Mouse (Mus musculus) cerebral cortex, adult 2 months (tissue): Measurements from ENCODE around the gene Carmil2.

Experiments
- WGBS: fragments of 180-500 bp; shearing (Covaris S2); methylation state at CpG from one replicate; pipeline ENCODE4 v1.1.7; 2018; 5-methylcytosine and 5-hydroxymethylcytosine counted together

Gene Carmil2

DNA sequence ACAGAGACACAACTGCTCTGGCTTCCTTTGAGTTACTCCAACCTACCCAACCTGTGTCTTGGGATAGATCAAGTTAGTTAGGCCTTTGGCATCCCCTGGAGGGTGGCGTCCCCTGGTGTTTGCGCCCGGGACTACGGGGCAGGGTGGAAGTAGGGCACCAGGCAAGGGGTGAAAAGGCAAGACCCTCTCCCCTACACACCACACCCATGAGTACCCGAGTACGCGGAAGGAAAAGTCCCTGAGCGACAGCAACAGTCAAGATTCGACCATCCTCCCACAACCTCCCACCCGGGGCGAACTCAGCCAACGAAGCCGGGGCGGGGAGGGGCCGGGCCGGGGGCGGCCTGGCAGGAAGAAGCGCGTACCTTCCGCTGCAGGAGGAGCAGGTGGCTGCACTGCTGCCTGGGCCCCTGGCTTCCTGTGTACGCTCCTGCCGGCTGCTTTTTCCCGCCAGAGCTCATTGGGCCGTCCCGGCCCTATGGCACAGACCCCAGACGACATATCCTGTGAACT, at the start of gene Carmil2:
TSS of gene Carmil2 (plus strand) at position 479 of the 513 bp plus-strand sequence.
- 8% methylated on average over 26 of the region's 26 CpGs for WGBS

DNA sequence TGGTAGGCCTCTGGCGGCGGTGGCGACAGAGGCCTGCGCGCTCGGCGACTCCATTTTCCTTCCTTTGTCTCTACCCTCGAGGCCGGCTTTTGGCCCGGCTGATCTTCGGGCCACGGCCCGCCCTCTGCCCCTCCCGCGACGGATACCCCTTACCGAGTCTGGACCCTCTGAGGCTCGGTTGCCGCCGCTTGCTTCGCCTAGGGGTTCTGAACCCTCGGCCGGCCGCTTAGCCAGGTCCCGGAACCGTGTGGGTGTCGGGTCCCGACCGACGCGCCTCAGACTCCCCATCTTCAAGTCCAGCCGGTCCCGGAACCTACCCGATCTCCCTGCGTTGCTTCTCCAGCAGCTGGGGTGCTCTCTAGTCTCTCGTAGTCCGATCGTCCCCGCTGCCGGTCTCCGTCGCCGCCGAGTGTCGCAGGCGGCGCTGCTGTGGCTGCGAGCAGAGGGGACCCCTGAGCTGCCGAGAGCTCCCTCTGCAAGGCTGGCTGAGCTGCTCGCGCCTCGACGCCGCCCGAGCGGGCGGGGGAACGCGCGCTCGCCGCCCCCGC, 49.0 kb upstream of the Carmil2 start, which contains the start of gene Agrp:
TSS of gene Agrp (minus strand) at position 431 of the 548 bp plus-strand sequence.
- under 1% methylated on average over 63 of the region's 63 CpGs for WGBS

DNA sequence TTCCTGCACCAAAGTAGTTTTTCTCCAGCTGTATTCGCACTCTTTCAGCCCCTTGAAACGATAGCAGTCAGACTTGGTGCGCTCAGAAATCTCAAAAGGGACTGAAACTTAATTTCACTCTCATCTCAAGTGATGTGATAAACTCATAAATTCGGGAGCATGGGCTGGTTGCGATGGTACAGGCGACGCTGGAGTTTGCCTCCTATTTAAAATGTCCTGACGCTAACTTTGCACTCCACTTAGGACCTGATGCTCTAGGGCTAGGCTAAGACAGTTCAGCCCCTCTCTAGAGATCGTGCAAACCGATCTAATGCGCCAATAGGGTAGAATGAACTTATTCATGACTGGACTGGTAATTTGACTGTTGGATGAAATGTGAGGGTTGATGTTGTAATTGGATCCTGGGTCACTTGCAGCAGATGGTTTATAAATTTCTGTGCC, 48.5 kb upstream of the Carmil2 start:
- under 1% methylated on average over 11 of the region's 11 CpGs for WGBS

DNA sequence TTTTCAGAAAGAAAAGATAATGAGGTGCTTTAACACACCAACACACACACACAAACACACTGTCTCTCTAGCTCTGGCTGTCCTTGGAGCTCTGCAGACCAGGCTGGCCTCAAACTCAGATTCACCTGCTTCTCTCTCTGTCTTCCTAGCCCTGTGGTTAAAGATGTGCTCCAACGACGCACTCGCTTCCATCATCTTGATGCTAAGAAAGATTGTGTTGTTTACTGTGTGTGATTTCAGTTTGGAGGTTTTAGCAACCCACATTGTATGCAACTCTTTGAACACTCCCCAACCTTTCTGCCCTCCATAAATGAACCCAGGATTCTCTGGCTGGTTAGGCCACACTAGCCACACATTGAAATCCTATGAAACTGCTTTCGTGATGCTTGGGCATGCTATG, 47.6 kb upstream of the Carmil2 start:
- 74% methylated on average over 4 of the region's 4 CpGs for WGBS

DNA sequence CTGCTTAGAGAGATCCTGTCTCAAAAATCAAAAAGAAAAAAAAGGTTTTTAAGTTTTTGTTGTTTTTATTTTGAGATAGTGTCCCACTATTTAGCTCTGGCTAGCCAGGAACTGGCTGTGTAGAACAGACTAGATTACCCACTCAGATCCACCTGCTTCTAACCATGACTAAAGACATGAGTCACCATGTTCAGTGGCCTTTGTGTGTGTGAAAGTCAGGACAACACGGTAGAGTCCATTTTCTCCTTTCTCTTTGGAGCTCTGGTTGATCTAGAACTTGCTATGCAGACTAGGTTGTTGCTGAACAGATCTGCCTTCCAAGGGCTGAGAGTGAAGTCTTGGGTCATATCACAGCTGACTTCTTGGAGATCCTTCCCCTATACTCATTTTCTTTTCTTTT, 46.2 kb upstream of the Carmil2 start:
- WGBS = 43% methylated on average over 1 of the region's 1 CpGs

DNA sequence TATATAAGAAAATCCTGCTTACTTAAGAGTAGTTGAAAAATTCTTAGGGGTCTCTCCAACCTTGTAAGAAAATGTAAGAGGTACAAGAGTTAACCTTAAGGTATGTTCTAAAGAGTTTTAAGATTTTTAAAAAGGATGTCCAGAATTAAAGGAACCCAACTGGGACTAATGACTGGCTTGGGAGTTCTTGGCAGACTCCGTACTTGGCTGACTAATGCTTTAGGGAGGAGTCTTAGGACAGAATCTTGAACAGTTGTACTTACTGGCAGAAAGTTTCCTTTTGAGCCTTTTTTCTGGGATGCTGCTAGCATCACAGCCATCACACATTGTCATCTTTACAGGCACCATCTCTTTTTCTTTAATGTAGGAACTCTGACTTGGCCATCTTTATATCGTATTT, 45.6 kb upstream of the Carmil2 start:
- 37% methylated on average over 2 of the region's 2 CpGs for WGBS

DNA sequence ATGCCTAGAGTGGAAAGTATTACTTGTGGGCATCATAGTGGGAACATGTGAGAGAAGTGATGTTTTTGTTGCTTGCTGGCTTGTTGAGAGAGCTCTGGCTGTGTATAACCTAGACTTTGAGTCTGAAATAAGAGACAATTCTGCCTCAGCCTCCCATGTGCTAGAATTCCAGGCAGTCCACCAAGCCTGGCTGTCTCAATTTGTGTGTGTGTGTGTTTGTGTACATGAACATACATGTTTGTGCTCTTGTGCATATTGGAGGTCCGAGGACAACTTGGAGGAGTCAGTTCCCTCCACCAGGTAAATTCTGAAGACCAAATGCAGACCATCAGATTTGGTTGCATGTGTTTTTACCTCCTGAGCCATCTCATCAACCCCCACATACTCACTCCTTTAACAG, 40.9 kb upstream of the Carmil2 start:
- 92% methylated on average over 1 of the region's 1 CpGs for WGBS

DNA sequence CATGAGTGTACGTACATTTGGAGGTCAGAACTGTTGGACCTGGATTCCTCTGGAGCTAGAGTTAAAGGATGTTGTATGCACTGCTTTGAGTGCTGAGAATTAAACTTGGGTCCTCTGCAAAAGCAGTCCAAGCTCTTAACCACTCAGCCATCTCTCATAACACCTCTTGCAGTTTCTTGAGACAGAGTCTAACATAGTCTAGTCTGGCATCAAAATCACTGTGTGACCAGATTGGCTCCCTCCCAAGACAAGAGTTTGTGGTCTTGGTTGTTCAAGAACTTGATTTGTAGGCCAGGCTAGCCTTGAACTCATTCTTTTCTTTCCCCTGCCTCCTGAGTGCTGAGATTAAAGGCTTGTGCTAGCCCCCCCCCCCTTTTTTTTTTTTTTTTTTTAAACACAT, 37.1 kb upstream of the Carmil2 start:
- WGBS = 100% methylated on average over 1 of the region's 1 CpGs

DNA sequence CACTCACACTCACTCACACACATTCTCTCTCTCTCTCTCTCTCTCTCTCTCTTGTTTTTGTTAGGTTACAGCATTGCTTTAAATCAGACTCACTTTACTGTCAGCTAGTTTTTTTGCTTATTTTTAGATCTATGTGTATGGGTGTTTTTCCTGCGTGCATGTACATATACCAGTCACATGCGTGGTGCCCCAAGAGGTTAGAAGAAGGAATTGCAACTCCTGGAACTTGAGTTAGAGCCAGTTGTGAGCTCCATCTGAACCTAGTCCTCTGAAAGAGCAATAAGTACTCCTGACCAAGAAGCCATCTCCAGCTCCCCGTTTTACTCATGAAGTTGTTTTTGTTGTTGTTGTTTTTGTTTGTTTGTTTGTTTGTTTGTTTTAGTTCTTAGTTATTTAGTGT, 24.9 kb upstream of the Carmil2 start:
- 53% methylated on average over 3 of the region's 3 CpGs for WGBS

DNA sequence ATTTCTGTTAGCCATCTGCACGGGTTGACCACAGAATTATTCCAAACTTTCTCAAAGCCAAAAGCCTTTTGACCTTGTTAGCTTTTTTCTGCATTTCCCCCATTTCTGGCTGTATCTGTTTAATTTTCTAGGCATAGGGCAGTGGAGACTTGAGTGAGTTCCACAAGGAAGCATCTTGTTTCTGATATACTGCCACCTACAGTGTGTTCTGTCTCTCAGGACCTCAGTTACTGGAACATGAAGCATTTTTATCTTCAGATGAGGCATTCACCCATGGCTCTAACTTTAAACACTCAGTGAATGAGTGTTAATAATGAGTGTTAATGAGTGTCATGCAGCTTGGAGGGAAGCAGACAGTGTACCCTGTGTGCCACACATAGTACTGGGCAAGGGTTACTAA, 8.2 kb upstream of the Carmil2 start:
- 78% methylated on average over 1 of the region's 1 CpGs for WGBS

DNA sequence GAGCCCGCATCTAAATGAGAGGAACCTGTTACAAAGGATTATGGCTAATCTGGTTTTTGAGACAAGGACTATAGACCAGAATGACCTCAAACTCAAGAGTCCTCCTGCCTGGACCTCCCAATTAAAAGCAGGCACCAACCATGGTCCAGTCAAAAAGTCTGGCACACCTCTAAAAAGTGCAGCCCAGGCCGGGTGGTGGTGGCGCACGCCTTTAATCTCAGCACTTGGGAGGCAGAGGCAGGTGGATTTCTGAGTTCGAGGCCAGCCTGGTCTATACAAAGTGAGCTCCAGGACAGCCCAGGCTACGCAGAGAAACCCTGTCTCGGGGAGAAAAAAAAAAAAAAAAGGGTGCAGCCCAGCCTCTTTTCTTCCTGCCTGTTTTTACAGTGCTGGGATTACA, 749 bp upstream of the Carmil2 start:
- WGBS = 77% methylated on average over 7 of the region's 7 CpGs

DNA sequence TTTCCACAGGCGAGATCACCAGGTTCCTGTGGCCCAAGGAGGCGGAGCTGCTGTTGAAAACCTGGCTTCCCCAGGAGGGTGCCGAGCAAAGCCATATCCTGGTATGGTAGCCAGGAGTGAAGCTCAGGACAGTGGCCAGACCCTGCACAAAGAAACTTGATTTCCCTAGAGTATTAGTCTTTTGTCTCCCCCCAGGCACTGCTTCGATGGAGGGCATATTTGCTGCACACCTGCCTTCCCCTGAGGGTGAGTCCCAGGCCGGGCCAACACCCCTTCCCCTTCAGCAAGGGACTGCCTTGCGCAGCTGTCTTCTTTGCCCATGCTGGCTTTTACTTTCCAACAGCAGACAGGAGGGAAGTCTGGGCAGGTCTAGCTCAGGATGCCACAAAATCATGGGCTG, 477 bp downstream of the Carmil2 start:
- WGBS = 67% methylated on average over 6 of the region's 6 CpGs

DNA sequence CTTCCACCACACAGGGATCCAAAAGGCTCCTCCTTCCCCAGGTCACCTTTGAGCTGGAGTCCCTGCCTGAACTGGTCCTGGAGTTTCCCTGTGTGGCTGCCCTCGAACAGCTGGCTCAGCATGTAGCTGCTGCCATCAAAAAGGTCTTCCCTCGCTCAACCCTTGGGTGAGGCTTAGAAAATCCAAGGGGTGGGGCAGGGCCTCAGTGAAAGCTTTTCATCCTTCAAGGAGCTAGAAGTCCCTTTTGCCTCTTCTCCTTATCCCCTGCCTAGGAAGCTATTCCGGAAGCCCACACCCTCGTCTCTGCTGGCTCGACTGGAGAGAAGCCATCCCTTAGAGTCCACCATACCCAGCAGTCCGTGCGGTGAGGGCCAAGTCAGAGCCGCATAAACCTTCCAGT, 1.4 kb downstream of the Carmil2 start:
- WGBS = 77% methylated on average over 8 of the region's 8 CpGs

DNA sequence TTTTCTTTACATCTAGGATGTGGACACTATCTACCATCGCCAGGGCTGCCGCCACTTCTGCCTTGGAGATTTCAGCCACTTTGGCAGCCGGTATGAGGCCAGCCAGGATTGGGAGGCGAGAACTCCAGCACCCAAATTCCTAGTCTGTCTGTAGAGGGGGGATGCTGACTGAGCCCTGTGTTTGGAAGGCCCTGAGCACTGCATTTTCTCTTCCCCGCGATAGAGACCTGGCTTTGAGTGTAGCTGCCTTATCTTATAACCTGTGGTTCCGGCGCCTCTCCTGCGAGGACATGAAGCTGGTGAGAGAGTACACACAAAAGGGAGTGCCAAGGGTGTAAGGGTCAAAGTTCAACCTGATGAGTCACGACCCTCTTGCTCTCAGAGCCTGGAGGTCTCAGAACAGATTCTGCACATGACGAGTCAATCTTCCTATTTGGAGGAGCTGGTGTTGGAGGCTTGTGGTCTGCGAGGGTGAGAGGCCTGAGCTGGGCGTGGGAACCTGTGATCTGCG, 2.2 kb downstream of the Carmil2 start:
- WGBS = 80% methylated on average over 14 of the region's 14 CpGs

DNA sequence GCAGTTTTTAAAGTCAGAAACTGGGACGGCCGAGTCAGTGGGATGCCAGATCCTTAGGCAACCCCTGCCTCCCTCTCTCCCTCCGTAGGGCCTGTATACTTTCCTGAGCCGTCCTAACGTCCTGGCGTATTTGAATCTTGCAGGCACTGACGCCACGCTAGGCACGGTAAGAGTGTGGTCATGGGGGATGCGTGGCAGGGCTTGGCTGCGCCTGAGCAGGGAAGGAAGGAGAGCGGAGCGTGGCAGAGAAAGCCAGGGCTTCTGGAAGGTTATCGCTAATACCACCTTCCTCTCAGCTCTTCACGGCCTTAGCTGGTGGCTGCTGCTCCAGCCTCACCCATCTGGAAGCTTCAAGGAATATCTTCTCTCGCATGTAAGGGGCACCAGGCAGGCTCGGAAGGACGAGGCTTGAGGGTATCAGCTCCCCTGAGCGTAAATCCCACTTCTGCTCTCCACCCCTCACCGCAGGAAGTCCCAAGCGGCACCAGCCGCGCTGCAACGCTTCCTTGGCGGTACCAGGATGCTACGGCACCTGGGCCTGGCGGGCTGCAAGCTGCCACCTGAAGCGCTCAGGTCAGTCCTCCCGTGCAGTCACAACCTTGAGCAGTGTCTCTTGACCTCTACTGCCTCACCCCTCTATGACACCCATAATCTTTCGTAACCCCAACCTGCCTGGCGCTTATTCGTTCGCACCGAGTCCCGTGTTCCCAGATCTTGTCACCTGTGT, 3.3 kb downstream of the Carmil2 start:
- 77% methylated on average over 35 of the region's 35 CpGs for WGBS

DNA sequence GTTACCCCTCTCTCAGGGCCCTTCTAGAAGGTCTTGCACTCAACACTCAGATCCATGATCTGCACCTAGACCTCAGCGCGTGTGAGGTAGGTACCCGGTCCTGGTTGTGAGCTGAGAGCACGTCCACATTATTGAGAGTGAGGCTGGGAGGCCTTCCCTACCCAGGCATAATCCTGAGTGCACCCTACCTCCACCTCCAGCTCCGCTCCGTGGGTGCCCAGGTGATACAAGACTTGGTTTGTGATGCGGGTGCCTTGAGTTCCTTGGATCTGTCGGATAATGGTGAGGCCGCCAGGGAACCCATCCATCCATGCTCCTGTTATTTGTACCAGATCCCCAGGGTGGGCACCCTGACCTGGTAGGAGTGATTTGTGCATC, 3.9 kb downstream of the Carmil2 start:
- 95% methylated on average over 9 of the region's 9 CpGs for WGBS

DNA sequence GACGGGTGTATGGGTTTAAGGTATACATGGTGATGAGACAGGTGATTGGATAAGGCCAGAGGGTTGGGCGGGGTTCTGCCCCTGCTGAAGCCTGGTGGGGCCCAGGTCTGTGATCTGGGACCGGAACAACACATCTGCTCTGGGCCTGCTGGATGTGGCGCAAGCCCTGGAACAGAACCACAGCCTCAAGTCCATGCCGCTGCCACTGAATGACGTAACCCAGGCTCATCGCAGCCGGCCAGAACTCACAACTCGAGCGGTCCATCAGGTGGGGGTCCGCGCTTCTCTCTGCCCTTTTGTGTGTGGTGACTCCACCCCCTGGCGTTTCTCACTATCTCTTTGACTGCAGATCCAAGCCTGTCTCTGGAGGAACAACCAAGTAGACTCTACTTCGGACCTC, 4.9 kb downstream of the Carmil2 start:
- WGBS = 88% methylated on average over 14 of the region's 14 CpGs

DNA sequence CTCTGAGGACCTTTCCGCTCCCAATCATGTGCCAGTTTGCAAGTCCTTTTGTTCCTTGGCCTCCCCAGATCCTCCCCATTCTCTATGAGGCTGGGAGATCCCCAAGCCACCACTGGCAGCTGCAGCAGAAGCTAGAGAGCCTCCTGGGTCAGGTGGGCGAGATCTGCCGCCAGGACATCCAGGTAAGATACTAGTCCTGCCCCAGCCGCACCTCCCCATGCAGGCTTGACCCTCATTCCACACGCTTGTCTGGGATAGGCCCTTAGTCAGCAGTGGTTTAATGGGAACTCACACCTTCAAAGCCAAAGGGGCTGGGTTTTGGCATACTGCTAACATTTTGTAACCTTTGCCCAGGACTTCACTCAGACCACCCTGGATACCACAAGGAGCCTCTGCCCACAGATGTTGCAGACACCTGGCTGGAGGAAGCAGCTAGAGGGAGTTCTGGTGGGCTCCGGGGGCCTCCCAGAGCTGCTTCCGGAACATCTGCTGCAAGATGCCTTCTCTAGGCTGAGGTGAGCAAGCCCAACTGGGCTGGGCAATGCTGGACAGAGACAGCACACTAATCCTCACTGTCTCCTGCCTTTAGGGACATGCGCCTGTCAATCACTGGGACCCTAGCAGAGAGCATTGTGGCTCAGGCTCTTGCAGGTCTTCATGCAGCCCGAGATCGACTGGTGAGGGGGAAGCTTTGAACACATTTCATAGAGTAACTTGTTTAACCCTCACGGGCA, 6.5 kb downstream of the Carmil2 start:
- 96% methylated on average over 11 of the region's 11 CpGs for WGBS

DNA sequence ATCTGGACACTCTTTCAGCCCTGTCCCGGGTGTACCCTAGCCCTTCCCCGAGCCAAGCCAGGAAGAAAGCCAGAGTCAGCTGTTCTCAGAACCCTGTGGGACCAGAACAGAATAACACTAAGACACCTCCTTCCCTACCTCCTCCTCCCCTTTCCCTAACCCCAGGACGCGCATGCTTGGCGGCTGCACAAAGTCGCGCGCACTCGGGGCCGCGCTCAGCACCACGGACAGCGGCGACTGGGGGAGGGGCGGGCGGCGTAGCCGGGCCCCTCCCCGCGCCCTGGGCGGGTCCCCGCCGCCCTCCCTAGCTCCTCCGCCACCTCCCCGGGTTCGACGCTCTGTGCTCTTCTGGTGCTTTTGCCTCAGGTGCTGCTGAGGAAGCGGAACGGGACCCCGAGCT, 7.6 kb downstream of the Carmil2 start:
- 6% methylated on average over 30 of the region's 30 CpGs for WGBS

DNA sequence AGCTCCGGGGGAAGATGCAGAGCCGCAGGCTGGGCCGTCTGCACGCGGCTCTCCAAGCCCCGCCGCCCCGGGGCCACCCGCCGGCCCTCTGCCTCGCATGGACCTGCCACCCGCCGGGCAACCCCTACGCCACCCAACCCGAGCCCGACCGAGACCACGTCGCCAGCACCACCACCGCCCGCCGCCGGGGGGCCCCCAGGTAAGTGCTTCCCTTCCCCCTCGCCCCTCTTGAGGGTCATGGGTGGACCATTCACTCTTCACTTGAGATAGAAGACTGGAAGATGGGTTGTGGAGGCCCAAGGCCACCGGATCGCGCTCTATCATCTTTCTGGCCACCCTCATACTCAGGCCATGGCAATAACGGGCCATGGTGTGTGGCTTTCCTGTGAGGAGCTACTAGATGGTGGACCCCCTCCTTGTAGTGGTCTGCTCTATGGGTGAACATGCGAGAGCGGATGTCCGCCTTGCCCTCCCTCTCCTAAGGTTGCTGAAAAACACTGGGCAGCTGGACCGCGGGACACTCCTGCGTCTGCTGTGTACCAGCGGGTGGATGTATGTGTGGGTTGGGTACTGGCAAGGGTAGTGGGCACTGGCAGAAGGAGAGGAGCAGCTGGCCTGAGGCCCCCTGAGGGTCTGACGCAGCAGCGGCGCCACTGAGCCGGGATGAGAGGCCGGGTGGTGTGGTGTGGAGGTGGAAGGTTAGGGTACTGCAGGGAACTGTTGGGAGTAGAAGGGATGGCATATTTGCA, 8.2 kb downstream of the Carmil2 start:
- 9% methylated on average over 40 of the region's 40 CpGs for WGBS

DNA sequence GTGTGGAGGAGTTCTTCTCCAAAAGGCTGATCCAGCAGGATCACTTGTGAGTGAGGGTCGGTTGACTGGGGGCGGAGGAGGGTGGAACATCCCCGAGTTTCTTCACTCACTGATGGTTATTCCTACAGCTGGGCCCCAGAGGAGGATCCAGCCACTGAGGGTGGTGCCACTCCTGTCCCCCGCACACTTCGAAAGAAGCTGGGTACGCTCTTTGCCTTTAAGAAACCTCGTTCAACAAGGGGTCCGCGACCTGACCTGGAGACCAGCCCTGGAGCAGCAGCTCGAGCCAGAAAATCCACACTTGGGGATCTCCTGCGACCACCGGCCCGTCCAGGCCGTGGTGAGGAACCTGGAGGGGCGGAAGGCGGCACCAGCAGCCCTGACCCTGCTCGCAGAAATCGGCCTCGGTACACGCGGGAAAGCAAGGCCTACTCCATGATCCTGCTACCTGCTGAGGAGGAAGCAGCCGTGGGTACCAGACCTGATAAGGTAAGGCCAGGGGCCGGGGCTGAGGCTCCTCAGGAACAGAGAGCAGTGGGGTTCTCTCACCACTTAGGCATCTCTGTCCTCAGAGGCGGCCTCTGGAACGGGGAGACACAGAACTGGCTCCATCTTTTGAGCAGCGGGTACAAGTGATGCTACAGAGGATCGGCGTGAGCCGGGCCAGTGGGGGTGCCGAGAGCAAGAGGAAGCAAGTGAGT, 9.2 kb downstream of the Carmil2 start:
- WGBS = 81% methylated on average over 30 of the region's 30 CpGs
